Mouse (Mus musculus): ENCODE results near the gene Acsl1.

The Acsl1 gene

DNA sequence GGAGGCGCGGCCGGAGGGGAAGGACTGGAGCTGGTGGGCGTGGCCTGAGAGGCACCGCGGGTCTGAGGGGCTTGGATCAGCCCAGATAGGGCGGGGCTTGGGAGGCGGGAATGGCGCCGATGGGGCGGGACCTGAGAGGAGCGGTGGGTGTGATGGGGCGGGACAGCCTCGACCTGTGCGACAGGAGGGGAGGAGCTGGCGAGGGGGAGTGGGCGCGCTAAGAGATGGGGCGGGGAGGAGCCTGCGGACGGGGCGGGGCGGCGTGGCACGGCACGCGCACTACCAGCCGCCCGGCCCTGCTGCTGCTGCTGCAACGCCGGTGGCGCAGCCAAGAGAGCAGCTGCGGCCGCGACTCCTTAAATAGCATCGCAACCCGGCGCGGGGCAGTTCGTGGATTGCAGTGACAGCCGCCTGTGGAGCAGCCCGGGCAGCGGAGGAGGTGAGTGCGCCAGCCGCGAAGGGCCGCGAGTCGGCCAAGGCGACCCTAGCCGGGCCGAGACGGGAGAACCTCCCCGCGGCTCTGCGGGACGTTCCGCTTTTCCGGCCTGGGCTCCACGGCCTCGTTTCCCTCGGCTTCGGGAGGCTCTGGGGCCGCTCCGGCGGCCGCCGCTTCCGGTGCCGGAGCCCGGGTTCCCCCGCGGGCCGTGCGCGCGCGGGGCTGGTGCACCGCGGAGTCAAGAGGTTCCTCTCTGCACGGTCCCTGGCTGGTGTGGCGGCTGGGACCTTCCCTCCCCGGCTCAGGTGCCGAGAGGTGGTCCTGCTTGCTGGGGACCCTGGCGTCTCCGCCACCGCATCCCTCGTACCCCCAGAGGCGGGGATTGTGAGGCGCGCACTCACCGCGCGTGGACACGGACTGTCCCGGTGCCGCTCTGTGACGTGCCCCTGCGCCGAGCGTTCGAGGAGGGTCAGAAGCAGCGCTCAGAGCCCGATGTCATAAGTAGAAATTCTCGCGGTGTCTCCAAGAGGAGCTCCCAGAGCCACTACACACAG lies at the start of gene Acsl1:
Gene Acsl1 (plus strand): TSS at position 246 of the 990 bp plus-strand sequence.
- in situ Hi-C loops (cut with MboI, MseI), result no loop called here

DNA sequence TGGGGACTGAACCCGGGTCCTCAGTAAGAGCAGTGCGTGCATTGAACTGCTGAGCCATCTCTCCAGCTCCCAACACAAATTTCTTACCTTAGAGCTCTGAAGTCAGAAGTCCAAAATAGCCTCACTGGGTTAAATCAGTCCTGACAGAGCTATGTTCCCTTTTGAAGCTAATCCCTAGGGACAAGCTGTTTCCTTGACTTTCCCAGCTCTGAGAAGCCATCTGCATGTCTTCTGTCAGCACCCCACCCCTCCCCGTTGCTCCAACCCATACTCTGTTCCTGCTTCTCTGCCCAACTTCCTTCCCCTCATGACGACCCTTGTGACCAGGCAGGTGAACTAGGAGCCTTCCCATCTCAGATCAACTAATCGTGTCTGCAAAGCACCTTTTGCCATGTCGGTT lies 49.3 kb upstream of the Acsl1 start:
- in situ Hi-C loops (cut with MboI, MseI), result no loop called here

- in situ Hi-C loops (cut with MboI, MseI), result no loop called here
Measured at GRCm38 (mm10) chr8:46427940-46428339, 42.9 kb upstream of the Acsl1 start.

DNA sequence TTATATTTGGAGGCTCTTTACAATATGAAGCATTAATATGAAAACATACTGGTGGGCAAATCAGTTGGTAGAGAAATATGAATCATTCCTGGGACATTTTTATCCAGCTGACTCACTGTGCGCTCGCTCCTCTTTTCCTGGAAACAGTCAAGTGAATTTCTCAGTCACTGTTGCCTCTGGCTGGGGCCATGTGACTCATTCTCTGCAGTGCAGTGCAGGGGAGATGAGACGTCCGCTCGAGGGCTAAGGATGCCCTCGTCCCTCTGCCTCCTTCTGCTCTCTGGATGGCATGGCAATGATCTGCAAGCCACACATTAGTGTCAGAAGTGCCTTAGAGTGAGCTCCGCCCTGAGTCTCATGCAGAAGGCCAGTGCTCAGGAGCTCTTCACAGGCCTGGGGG lies 41.0 kb upstream of the Acsl1 start:
- in situ Hi-C loops (cut with MboI, MseI), result no loop called here

GRCm38 (mm10) chr8:46431921-46432320 lies 38.9 kb upstream of the Acsl1 start:
- in situ Hi-C loops (cut with MboI, MseI), result no loop called here

DNA sequence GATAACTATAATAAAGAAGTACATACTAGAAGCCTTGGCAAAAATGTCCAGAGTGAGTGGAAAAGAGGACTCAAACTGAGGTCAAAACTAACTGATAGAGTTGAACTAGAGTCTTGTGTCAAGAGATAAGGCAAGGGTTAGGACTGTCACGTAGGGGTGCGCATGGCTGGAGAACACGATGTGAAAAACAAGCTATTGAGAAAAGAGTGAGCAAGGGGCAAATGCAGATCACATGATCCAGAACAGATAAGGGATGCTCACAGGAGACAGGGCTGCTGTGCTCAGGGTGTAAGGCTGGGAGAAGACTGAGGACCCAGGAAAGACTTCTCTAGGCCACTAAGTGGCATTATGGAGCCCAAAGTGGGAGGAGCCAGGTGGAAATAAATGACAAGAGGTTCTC lies 38.3 kb upstream of the Acsl1 start:
- in situ Hi-C loops (cut with MboI, MseI), result no loop called here

DNA sequence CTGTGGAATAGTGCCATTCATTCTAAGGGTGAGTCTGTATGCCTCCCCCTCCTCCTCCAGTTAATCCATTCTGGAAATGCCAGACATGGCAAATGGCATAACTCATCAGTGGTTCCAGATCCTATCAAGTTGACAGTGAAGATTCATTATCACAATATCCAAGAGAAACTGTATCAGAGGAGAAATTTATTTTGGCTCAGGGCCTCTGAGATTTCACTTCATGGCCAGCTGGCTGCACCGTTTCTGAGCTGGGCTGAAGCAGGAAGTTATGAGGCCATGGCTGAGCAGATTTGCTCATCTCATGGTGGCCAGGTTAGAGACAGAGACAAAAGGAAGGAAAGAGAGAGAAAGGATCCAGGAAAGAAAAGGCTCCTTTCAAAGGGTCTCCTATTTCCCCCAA lies 37.2 kb upstream of the Acsl1 start:
- in situ Hi-C loops (cut with MboI, MseI), result no loop called here

DNA sequence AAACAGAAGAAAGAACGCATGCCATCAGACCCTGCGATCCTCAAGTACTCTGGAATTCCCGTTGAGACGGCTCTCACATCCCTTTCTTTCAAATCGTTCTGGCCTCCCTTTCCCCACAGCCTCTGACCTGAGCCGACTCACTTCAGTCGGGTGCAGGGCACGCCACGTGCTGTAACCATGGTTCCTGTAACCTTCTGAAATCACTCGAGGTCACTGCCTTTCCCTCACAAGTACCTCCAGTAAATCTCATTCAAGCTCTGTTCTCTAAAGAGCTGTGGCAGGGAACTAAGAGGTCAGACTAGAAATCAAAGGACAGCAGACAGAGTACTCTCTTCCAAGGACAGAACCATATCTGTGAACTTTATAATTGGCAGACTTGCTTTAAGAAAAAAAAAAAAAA lies 32.3 kb upstream of the Acsl1 start:
- in situ Hi-C loops (cut with MboI, MseI), result no loop called here

DNA sequence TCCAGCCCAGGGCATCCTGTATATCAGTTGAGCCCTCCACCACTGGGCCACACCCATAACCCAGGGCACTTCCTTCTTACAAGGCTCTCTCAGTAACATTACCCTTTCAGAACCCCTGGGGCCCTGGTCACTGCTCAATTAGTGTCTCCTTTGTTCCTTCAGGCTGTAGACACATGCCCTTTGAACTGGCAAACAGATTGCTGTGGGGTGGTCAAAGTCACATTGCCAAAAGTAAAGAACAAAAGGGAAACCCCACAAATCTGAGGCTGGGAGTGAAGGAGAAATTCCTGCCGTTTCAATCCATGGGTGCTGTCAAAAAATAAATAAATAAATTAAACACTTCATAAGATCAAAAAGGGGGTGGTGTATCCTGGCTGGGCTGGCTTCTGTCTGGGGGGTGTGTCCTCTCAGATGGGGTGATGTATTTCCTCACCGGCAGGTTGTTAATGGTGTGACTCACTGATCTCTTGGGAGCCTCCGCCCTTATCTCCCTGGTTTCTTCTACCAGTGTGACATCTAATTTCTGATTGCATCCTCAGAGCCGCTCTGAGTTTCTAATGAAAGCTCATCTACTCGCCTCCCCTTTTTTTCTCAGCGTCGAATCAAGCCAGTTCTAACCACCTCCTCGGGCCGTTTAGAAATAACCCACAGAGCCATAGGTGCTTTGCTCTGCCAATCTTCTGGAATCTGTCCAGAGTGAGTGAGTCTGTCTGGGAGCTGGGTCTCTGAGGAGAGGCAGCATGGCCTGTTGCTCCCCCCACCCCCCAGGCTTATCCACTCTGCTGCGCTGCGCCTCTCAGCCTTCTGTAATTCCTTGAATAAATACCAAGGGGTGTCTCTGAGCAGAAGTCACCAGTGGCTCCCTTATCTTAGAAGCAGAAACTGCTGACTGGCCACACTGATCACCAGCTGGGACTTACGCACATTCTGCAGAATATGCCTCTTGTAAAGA lies 24.6 kb upstream of the Acsl1 start:
- in situ Hi-C loops (cut with MboI, MseI), result no loop called here

GRCm38 (mm10) chr8:46447334-46447733 lies 23.5 kb upstream of the Acsl1 start:
- in situ Hi-C loops (cut with MboI, MseI), result no loop called here

DNA sequence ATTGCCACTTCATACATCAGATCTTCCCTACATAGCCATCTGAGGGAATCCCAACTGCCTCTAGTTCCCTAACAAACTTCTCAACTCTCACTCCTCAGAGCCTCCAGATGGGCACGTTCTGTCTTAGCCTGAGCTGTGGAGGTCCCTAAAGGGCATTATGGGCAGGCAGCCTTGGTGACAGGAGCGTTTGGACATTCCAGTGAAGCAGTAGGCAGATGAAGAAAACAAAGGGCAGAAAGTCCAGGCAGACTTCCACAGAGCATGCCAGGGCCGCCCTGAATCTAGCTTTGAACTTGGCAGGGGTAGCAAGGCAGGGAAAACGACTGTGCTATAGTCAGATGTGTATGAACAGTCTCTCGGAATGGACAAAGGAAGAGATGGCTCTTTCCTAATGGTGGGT lies 22.2 kb upstream of the Acsl1 start:
- in situ Hi-C loops (cut with MboI, MseI), result no loop called here

GRCm38 (mm10) chr8:46449063-46449462 lies 21.8 kb upstream of the Acsl1 start:
- in situ Hi-C loops (cut with MboI, MseI), result no loop called here

- in situ Hi-C loops (cut with MboI, MseI), result no loop called here
Measured at GRCm38 (mm10) chr8:46449723-46450251, 21.1 kb upstream of the Acsl1 start.

DNA sequence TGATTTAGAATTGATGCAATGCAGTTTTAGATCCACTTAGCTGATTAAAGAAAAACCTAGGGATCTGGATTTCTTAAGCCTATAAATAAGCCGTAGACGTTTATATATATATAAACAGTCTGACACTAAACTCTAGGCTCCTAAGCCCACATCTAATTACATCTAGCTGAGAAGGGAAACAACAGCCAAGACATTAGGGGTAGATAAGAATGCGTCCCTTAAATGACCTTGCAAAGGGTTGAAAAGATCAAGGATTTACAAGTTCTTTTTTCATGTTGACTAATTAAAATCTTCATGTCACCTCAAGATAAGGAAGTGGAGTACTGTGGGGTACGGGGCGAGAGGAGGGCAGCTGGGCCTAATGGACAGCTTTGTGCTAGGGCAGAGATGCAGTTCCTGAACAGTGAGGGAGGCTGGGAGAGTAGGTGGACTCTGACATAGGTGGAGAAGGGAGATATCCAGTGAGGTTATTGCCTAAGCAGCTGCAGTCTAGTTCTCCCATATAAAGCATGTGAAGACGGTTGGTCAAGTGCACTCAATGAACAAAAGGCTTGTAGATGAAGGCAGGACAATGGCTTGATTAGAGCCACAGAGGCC lies 12.5 kb upstream of the Acsl1 start:
- in situ Hi-C loops (cut with MboI, MseI), result no loop called here

- in situ Hi-C loops (cut with MboI, MseI), result loop anchor here (5.0 kb wide), 1 partner anchor 79 kb away; no protein-coding TSS in a partner anchor
Measured at GRCm38 (mm10) chr8:46468400-46468799, 2.4 kb upstream of the Acsl1 start.

DNA sequence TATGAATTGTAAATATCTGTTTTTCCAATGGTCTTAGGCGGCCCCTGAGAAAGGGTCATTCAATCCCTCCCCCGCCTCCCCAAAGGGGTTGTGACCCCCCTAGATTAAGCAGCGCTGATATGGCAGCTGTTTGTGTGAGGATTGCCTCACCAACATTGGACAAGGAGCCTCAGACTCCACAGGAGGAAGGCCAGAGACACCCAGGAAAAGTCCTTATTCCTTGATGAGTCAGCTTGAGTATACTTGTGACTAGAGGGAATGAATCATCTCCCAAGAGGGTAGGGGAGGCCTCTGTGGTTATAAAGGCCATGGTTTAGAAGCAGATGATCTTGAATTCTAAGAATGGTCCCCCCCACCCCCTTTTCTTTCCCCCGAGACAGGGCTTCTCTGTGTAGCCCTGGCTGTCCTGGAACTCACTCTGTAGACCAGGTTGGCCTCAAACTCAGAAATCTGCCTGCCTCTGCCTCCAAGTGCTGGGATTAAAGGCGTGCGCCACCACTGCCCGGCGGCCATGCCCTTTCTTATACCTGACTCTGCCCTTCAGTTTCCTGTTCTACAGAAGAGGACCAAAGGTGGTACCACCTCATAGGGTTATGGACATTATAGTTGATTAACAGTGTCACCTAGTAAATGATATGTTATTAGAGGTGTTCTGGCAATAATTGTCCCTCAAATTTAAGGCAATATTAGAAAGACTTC lies 1.6 kb upstream of the Acsl1 start:
- in situ Hi-C loops (cut with MboI, MseI), result loop anchor here (5.0 kb wide), 1 partner anchor 78 kb away; no protein-coding TSS in a partner anchor

- in situ Hi-C loops (cut with MboI, MseI), result no loop called here
Measured at GRCm38 (mm10) chr8:46470091-46470791, 596 bp upstream of the Acsl1 start.

DNA sequence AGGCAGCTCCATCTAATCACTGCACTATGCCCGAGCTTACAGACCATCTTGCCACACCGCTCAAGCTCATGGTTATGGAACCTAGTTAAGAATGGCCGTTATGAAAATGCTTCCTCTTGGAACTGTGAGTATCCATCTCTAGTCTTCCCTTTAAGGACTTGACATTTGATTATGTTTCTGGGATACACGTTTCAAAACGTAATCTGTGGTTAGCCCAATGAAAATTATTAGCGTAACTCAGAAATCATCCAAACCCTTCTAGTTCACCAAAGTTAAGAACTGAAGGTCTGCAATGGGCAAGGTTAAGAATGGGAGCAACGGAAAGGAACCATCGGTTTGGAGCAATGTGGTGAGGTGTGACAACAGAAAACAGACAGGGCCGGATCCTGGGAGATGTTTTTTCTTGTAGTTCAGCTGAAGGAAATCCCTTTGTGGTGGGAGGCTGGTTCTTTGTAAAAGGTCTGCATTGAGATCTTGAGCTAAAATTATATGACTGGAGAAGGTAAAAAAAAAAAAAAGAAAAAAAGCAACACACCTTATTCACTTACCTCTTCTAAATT lies 1.2 kb downstream of the Acsl1 start:
- in situ Hi-C loops (cut with MboI, MseI), result no loop called here

DNA sequence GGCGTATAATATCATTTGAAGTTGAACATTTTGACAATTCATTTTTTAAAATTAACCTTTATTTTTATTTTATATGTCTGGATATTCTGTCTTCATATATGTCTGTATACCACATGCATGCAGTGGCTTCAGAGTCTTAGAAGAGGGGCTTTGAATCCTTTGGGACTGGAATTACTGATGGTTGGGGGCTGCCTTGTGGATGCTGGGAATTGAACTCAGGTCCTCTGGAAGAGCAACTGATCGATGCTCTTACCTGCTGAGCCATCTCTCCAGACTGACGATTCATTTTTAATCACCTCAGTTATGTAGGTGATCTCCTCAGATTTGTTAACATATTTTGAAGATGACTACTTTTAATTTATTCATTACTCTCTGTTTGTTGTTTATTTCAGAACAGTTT lies 3.3 kb downstream of the Acsl1 start:
- in situ Hi-C loops (cut with MboI, MseI), result no loop called here

- in situ Hi-C loops (cut with MboI, MseI), result no loop called here
Measured at GRCm38 (mm10) chr8:46474634-46475033, 3.8 kb downstream of the Acsl1 start.

All from T-helper 2 cell (primary cell).